Mouse (Mus musculus) liver, postnatal 0 days (tissue): Measurements from ENCODE around the gene Slc17a6. TPM values are rescaled to one million over a fixed set of nuclear protein-coding genes. Genes with fewer than 3 reads are reported as not detected.

Source experiments
- ATAC-seq: fragments of 200-750 bp; cut with Nextera tagmentation; 2 replicates; pipeline ENCODE4 v1.8.0; 2017; ENCODE audit warnings: mild to moderate bottlenecking, moderate library complexity
- DNase-seq: peaks from one replicate; pipeline ENCODE4 v3.0.0-alpha.2; 2016
- H3K27ac ChIP-seq: fragments of 300-500 bp; sonication (generic); 2 replicates; pipeline ENCODE4 v1.5.1; 2014; ENCODE audit warnings: antibody characterized with exemption, moderate library complexity, mild to moderate bottlenecking, low read depth
- H3K27me3 ChIP-seq: fragments of 300-500 bp; sonication (generic); 2 replicates; pipeline ENCODE4 v1.6.1; 2014; ENCODE audit warnings: low read length, control low read depth, mixed read lengths; ENCODE audit not compliant: insufficient read depth
- H3K36me3 ChIP-seq: fragments of 300-500 bp; sonication (generic); replicated peaks from 2 replicates; pipeline ENCODE4 v1.6.1; 2014; ENCODE audit warnings: mild to moderate bottlenecking, control low read depth, low read length, moderate library complexity, mixed read lengths; ENCODE audit not compliant: insufficient read depth
- H3K4me1 ChIP-seq: fragments of 300-500 bp; sonication (generic); 2 replicates; pipeline ENCODE4 v1.6.1; 2014; ENCODE audit warnings: antibody characterized with exemption, mild to moderate bottlenecking, control low read depth; ENCODE audit not compliant: insufficient read depth
- H3K4me2 ChIP-seq: fragments of 300-500 bp; sonication (generic); 2 replicates; pipeline ENCODE4 v1.6.1; 2014; ENCODE audit warnings: low read depth, mild to moderate bottlenecking, low read length, moderate library complexity, mixed read lengths
- H3K4me3 ChIP-seq: fragments of 300-500 bp; sonication (generic); 2 replicates; pipeline ENCODE4 v1.5.1; 2014; ENCODE audit warnings: low read depth, low read length
- H3K9ac ChIP-seq: fragments of 300-500 bp; sonication (generic); replicated peaks from 2 replicates; pipeline ENCODE4 v1.6.1; 2014; ENCODE audit warnings: mild to moderate bottlenecking, moderate library complexity
- H3K9me3 ChIP-seq: fragments of 300-500 bp; sonication (generic); 2 replicates; pipeline ENCODE4 v1.6.1; 2016; ENCODE audit warnings: mild to moderate bottlenecking, control low read depth, low read length, mixed read lengths
- CTCF ChIP-seq: sonication (generic); IDR thresholded peaks from 2 replicates; pipeline ENCODE4 v1.5.1; 2016; ENCODE audit warnings: antibody characterized with exemption, low read depth
- EP300 ChIP-seq: IDR thresholded peaks from 2 replicates; pipeline ENCODE4 v1.6.1; 2016; ENCODE audit warnings: antibody characterized with exemption, low read depth, mild to moderate bottlenecking
- WGBS: fragments of 180-500 bp; shearing (Covaris S2); extraction: QIAGEN DNeasy Blood & Tissue Kit; methylation state at CpG from one replicate; pipeline ENCODE4 v1.1.7; 2014; ENCODE audit not compliant: insufficient replicate concordance; 5-methylcytosine and 5-hydroxymethylcytosine counted together
- polyA plus RNA-seq: library from polyadenylated mRNA; unstranded; fragments of >200 nt; fragmentation: Nextera tagmentation; extraction: Ambion mirVana; gene quantifications from 2 replicates; pipeline ENCODE4 v1.2.1, GENCODE M21; 2015

The Slc17a6 gene
- polyA plus RNA-seq, 1 experiment from 2014 or later = not detected

DNA sequence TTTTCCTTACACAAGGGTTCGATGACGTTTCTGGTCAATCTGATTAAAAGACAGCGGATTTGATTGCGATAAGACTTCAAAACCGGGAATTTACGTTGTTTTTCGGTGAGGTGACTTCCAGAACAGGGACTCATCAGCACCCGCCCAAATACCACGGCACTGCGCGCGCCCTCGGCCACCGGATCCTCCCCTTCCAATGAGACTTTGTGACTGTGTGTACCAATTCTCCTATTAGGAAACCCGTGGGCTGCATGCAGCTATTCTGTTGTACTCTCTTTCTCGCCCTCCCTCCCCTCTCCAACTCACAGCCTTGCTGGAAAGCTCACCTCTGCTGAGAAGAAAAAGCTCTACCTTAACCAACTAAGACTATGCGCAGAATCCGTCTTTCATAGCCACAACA, 390 bp downstream of the Slc17a6 start:
- Histone ChIP-seq H3K4me1 (no peaks in the 10 kb centered on the region), H3K4me3 (no peak overlapping the region), H3K9ac (no peak overlapping the region), H3K4me2 (no peak overlapping the region), H3K36me3 (no peaks in the 10 kb centered on the region), H3K9me3 (no peaks in the 10 kb centered on the region), H3K27me3 (peaks cover 45% of the 10 kb centered on the region), H3K27ac (no peak overlapping the region)
- WGBS = 4% methylated on average over 18 of the region's 18 CpGs
- DNase-seq = no peak
- no peak for ATAC-seq
- TF ChIP-seq EP300 (no peak), CTCF (no peak)

DNA sequence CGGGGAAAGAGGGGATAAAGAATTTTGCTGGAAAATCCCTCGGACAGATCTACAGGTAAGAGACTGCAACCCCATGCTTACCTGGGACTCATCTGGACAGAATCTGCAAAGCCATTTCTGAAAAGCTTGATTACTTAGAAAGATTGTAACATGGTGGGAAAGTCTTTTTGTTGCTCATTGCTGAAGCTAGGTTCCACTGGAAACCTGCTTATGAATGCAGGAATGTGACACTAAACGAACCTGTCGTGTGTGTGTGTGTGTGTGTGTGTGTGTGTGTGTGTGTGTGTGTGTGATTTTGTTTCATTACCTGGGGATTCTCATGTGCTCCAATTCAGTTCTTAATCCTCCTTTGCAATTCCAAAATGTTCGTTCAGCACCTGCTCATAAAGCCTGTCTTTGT, 860 bp downstream of the Slc17a6 start:
- WGBS = 8% methylated on average over 5 of the region's 5 CpGs
- no peak for ATAC-seq
- no peaks in the 10 kb centered on the region for H3K36me3 ChIP-seq
- TF ChIP-seq CTCF (no peak), EP300 (no peak)
- H3K4me1 ChIP-seq = no peaks in the 10 kb centered on the region
- no peak overlapping the region for H3K4me3 ChIP-seq
- H3K27ac ChIP-seq = no peak overlapping the region
- peaks cover 49% of the 10 kb centered on the region for H3K27me3 ChIP-seq
- no peak overlapping the region for H3K4me2 ChIP-seq
- H3K9me3 ChIP-seq = no peaks in the 10 kb centered on the region
- DNase-seq = no peak
- no peak overlapping the region for H3K9ac ChIP-seq

DNA sequence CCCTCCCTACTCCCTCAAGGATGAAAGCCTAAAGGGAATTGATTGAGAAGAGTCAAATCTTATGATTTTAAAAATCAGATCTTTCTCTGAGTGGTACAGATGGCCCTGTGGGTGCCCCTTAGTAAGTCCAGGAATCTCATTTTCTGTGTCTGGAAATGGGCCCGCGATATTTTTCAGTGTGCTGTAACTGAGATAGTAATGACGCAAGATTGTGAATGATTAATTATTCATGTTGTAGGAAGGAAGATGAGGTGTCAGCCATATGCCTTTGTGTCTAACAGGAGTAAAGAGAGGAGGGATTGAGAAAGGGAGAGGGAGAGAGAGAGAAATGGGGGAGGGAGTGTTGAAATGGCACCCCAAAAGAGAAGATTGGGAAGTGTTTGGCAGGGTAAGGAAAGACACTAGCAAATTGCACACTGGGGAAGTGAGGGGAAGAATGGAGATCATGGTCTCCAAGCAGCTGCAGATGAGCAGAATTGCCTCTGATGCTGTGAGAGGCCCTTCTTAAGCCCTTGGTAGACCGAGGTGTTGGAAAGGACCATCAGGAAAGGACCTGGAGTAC, 2.6 kb downstream of the Slc17a6 start:
- ATAC-seq = no peak
- Histone ChIP-seq H3K9me3 (no peaks in the 10 kb centered on the region), H3K4me3 (no peak overlapping the region), H3K36me3 (no peaks in the 10 kb centered on the region), H3K27me3 (peaks cover 53% of the 10 kb centered on the region), H3K4me1 (no peaks in the 10 kb centered on the region), H3K27ac (no peak overlapping the region), H3K4me2 (no peak overlapping the region), H3K9ac (no peak overlapping the region)
- WGBS = 1% methylated on average over 4 of the region's 4 CpGs
- no peak for DNase-seq
- no peak for TF ChIP-seq CTCF
- no peak for TF ChIP-seq EP300

DNA sequence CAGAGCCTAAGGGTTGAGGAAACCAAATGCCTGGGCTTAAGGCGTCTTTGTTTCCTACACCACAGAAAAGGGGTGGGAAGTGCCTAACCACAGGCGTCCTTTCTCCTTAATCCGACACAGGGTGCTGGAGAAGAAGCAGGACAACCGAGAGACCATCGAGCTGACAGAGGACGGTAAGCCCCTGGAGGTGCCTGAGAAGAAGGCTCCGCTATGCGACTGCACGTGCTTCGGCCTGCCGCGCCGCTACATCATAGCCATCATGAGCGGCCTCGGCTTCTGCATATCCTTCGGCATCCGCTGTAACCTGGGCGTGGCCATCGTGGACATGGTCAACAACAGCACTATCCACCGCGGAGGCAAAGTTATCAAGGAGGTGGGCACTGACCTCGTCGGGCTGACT, 3.4 kb downstream of the Slc17a6 start:
- H3K9ac ChIP-seq = no peak overlapping the region
- ATAC-seq (no peak), DNase-seq (no peak)
- H3K4me3 ChIP-seq = no peak overlapping the region
- H3K4me1 ChIP-seq = no peaks in the 10 kb centered on the region
- peaks cover 53% of the 10 kb centered on the region for H3K27me3 ChIP-seq
- no peaks in the 10 kb centered on the region for H3K9me3 ChIP-seq
- TF ChIP-seq CTCF (no peak), EP300 (no peak)
- no peaks in the 10 kb centered on the region for H3K36me3 ChIP-seq
- 2% methylated on average over 23 of the region's 23 CpGs for WGBS
- H3K4me2 ChIP-seq = no peak overlapping the region
- H3K27ac ChIP-seq = no peak overlapping the region

DNA sequence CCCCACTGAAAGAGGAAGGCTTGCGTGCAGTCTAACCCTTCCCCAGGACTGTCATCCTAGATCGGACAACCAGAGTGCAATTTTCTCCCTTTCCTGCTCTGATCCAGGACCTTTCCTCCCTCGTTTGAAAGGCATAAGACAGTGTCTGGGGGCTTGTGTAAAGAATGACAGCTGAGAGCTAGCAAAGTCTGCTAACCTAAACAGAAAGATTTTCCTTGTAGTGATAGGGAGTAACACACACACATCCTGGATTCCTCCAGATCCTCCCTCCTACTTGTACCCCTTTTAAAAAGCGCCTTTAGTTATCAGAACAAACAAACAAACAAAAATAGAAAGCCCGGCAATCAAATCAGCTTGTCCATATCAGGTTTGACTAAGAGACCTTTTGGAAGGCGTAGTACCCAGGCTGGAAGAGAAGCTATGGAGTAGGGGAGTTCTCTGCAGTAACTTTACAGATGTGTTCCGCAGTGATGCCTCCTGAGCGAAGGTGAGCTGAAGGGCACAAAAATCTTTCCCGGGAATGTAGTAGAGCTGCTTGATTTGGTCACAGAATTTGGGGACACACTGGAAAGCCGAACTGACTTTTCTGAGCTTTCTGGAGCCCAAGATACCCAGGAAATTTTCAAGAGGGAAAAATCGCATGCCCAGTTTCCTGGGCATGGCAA, 3.9 kb downstream of the Slc17a6 start:
- Histone ChIP-seq H3K9ac (no peak overlapping the region), H3K4me1 (no peaks in the 10 kb centered on the region), H3K4me2 (no peak overlapping the region), H3K36me3 (no peaks in the 10 kb centered on the region), H3K27ac (no peak overlapping the region), H3K4me3 (no peak overlapping the region), H3K27me3 (peaks cover 53% of the 10 kb centered on the region), H3K9me3 (no peaks in the 10 kb centered on the region)
- no peak for DNase-seq
- no peak for TF ChIP-seq CTCF
- TF ChIP-seq EP300 = no peak
- 5% methylated on average over 11 of the region's 11 CpGs for WGBS
- ATAC-seq = no peak

DNA sequence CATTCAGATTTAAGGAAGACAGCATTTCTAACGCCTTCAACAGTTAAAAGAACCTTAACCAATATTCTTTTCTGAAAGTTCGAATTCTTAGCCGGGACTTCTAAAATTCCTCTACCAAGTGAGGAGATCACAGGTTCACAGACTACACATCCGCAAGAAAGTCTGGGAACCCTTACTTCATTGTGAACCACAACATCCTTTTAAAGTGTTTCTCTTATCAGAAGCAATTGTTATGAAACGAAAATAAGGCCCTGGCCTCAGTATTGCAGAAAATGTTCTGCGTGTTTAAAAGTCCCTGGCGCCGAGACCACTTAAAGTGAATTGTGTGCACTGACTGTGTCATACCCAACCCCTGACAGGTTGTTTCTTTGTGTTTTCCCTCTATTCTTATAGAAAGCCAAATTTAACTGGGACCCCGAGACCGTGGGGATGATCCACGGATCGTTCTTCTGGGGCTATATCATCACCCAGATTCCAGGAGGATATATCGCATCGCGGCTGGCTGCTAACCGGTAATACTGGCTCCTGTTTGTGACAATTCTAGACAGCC, 4.7 kb downstream of the Slc17a6 start:
- no peak for DNase-seq
- no peaks in the 10 kb centered on the region for H3K36me3 ChIP-seq
- no peak overlapping the region for H3K4me3 ChIP-seq
- no peak overlapping the region for H3K27ac ChIP-seq
- WGBS = 3% methylated on average over 16 of the region's 16 CpGs
- H3K9ac ChIP-seq = no peak overlapping the region
- no peaks in the 10 kb centered on the region for H3K4me1 ChIP-seq
- H3K4me2 ChIP-seq = no peak overlapping the region
- TF ChIP-seq EP300 (no peak), CTCF (no peak)
- peaks cover 53% of the 10 kb centered on the region for H3K27me3 ChIP-seq
- H3K9me3 ChIP-seq = no peaks in the 10 kb centered on the region
- ATAC-seq = no peak
